Mouse (Mus musculus) spleen, adult 12 weeks (tissue): ENCODE results near the gene Aars.
"Not testable (repeated sequence)": the region's sequence is repeated elsewhere in the genome, so short reads cannot be mapped to it uniquely, and the experiment has no call there.

Source experiments
- DNase-seq: peaks from one replicate; pipeline ENCODE4 v3.0.0; 2022; ENCODE audit warnings: low spot score

The Aars gene

GRCm38 (mm10) chr8:111094719-111095302 lies 61.9 kb downstream of the Aars start:
- DNase-seq: not testable (repeated sequence)
